Mouse (Mus musculus) megakaryocyte, embryonic 14.5 days (primary cell): ENCODE results near the gene Pla2g4b.

Experiments used
- FLI1 ChIP-seq: IDR thresholded peaks from 2 replicates; pipeline ENCODE4 v1.6.1; 2012; ENCODE audit warnings: low read length, inconsistent platforms, mixed read lengths
- GATA1 ChIP-seq: IDR thresholded peaks from 3 replicates; pipeline ENCODE4 v1.6.1; 2012; ENCODE audit warnings: mixed read lengths, low read length, inconsistent platforms, borderline replicate concordance

DNA sequence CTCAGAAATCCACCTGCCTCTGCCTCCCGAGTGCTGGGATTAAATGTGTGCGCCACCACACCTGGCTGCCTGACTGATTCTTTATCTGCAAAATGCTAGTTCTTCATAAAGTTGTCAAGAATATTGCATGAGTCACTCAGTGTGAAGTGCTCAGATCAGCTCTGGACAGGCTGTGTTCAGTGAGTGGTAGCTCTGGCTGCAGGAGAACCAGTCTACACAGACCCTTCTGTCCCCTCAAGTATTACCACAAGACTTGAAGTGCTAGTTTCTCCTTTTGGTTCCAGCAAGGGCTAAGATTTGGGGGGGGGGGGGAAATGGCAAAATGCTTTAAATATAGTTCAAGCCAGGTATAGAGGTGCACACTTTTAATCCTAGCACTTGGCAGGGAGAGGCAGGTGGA, 45.8 kb upstream of the Pla2g4b start:
- TF ChIP-seq GATA1, result no peak
- TF ChIP-seq FLI1, result no peak
